Mouse (Mus musculus) lung, postnatal 0 days (tissue): ENCODE data around the gene Aebp1. TPM values are rescaled to one million over a fixed set of nuclear protein-coding genes. Genes with fewer than 3 reads are reported as not detected.

Experiments
- ATAC-seq: fragments of 200-750 bp; cut with Nextera tagmentation; 2 replicates; pipeline ENCODE4 v1.8.0; 2017; ENCODE audit warnings: moderate library complexity
- DNase-seq: peaks from one replicate; pipeline ENCODE4 v3.0.0-alpha.2; 2016; ENCODE audit warnings: low spot score
- H3K27ac ChIP-seq: fragments of 300-500 bp; sonication (generic); 2 replicates; pipeline ENCODE4 v1.5.1; 2014; ENCODE audit warnings: antibody characterized with exemption, mild to moderate bottlenecking, low read length, mixed read lengths
- H3K27me3 ChIP-seq: fragments of 300-500 bp; sonication (generic); replicated peaks from 2 replicates; pipeline ENCODE4 v1.6.1; 2014; ENCODE audit warnings: low read length, mixed read lengths; ENCODE audit not compliant: insufficient read depth
- H3K36me3 ChIP-seq: fragments of 300-500 bp; sonication (generic); 2 replicates; pipeline ENCODE4 v1.6.1; 2014; ENCODE audit warnings: low read length, mixed read lengths; ENCODE audit not compliant: insufficient read depth
- H3K4me1 ChIP-seq: fragments of 300-500 bp; sonication (generic); 2 replicates; pipeline ENCODE4 v1.6.1; 2014; ENCODE audit warnings: antibody characterized with exemption, low read depth, low read length, mixed read lengths; ENCODE audit not compliant: insufficient read depth
- H3K4me2 ChIP-seq: fragments of 300-500 bp; sonication (generic); replicated peaks from 2 replicates; pipeline ENCODE4 v1.6.1; 2014; ENCODE audit warnings: low read depth, mild to moderate bottlenecking, low read length, moderate library complexity, mixed read lengths
- H3K4me3 ChIP-seq: fragments of 300-500 bp; sonication (generic); 2 replicates; pipeline ENCODE4 v1.5.1; 2014; ENCODE audit warnings: low read depth, low read length
- H3K9ac ChIP-seq: fragments of 300-500 bp; sonication (generic); replicated peaks from 2 replicates; pipeline ENCODE4 v1.6.1; 2014; ENCODE audit warnings: low read depth, mild to moderate bottlenecking
- H3K9me3 ChIP-seq: fragments of 300-500 bp; sonication (generic); 2 replicates; pipeline ENCODE4 v1.6.1; 2016; ENCODE audit warnings: low read length, mixed read lengths
- CTCF ChIP-seq: IDR thresholded peaks from 2 replicates; pipeline ENCODE4 v1.5.1; 2016; ENCODE audit warnings: antibody characterized with exemption, mild to moderate bottlenecking
- EP300 ChIP-seq: IDR thresholded peaks from 2 replicates; pipeline ENCODE4 v1.6.1; 2016; ENCODE audit warnings: antibody characterized with exemption, mild to moderate bottlenecking, control low read depth
- WGBS: fragments of 180-500 bp; shearing (Covaris S2); extraction: QIAGEN DNeasy Blood & Tissue Kit; methylation state at CpG from one replicate; pipeline ENCODE4 v1.1.7; 2014; 5-methylcytosine and 5-hydroxymethylcytosine counted together
- polyA plus RNA-seq: library from polyadenylated mRNA; unstranded; fragments of >200 nt; fragmentation: Nextera tagmentation; extraction: Ambion mirVana; gene quantifications from 2 replicates; pipeline ENCODE4 v1.2.1, GENCODE M21; 2015

Aebp1 gene
- polyA plus RNA-seq, 1 experiment from 2014 or later = 22.3 TPM

- TF ChIP-seq EP300 (no peak), CTCF (no peak)
- H3K36me3 ChIP-seq = no peaks in the 10 kb centered on the region
- no peak overlapping the region for H3K4me2 ChIP-seq
- H3K4me3 ChIP-seq = no peak overlapping the region
- H3K9ac ChIP-seq = no peak overlapping the region
- no peaks in the 10 kb centered on the region for H3K9me3 ChIP-seq
- H3K27me3 ChIP-seq = no peaks in the 10 kb centered on the region
- 50% methylated on average over 4 of the region's 4 CpGs for WGBS
- DNase-seq (no peak), ATAC-seq (no peak)
- H3K27ac ChIP-seq = no peak overlapping the region
- no peaks in the 10 kb centered on the region for H3K4me1 ChIP-seq
Observed at GRCm38 (mm10) chr11:5851021-5851736, 10.6 kb upstream of the Aebp1 start.

DNA sequence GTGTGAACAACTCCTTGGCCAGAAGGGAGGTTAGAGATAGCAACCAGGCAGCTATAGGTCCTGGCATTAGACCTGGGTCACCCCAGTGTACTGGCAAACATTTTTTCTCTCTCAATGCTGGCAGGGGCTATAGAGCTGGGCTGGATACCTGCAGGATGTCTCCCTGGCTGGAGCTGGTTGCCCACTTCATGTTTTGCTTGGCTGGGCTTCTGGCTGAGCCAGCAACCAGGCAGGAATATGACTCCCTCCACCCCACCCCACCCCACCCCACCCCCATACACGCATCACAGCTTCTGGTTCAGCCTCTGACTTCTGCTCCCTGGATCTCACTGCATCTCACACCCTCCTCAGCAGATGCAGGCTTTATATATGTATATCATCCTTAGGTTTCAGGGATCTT lies 9.4 kb upstream of the Aebp1 start:
- no peak for TF ChIP-seq CTCF
- TF ChIP-seq EP300 = no peak
- 27% methylated on average over 1 of the region's 1 CpGs for WGBS
- H3K9ac ChIP-seq = no peak overlapping the region
- no peak overlapping the region for H3K4me2 ChIP-seq
- H3K36me3 ChIP-seq = no peaks in the 10 kb centered on the region
- DNase-seq (no peak), ATAC-seq (no peak)
- H3K9me3 ChIP-seq = no peaks in the 10 kb centered on the region
- no peaks in the 10 kb centered on the region for H3K27me3 ChIP-seq
- no peak overlapping the region for H3K4me3 ChIP-seq
- H3K27ac ChIP-seq = no peak overlapping the region
- no peaks in the 10 kb centered on the region for H3K4me1 ChIP-seq

DNA sequence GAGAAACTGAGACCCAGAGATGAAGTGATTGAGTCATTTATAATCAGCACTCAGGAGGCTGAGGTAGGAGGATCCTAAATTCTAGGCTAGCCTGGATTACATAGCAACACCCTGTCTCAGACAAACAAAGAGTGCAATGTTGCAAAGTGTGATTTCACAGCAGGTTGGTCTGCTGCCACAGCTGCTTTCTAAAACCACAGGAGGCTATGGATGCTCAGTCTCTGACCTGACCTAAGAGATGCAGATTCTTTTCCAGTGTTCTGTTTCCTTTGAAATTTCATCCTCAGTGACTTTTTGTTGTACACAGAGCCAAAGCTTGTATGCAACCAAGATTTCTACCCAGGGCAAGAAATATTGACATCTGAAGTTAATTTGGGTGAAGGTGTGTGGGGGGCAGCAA lies 6.3 kb upstream of the Aebp1 start:
- H3K27me3 ChIP-seq = no peaks in the 10 kb centered on the region
- no peaks in the 10 kb centered on the region for H3K9me3 ChIP-seq
- H3K4me2 ChIP-seq = no peak overlapping the region
- no peak for ATAC-seq
- no peak for DNase-seq
- no peak overlapping the region for H3K9ac ChIP-seq
- H3K36me3 ChIP-seq = no peaks in the 10 kb centered on the region
- TF ChIP-seq EP300 (no peak), CTCF (no peak)
- H3K27ac ChIP-seq = no peak overlapping the region
- no peak overlapping the region for H3K4me3 ChIP-seq
- no peaks in the 10 kb centered on the region for H3K4me1 ChIP-seq

DNA sequence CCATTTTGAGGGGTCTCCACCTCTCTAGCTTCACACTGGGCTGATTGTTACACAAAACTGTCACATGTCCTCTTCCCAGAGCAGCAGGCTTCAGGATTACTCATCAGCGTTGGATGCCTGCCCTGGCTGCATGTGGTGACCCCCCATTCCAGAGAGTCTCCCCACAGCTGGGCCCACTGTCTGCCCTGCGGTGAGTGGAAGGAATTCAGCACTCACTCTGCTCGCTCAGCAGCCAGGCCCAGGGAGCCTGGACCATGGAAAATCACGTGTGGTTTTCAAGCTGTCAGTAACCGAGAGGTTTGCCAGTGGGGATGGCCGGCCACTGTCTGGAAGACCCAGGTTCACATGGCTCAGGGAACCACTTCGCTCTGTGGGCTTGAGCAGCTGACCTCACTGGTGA lies 5.8 kb upstream of the Aebp1 start:
- no peak overlapping the region for H3K4me2 ChIP-seq
- DNase-seq (peak; percentile 63), ATAC-seq (peak; percentile 78)
- H3K9me3 ChIP-seq = no peaks in the 10 kb centered on the region
- H3K27me3 ChIP-seq = no peaks in the 10 kb centered on the region
- H3K36me3 ChIP-seq = no peaks in the 10 kb centered on the region
- WGBS = 41% methylated on average over 7 of the region's 7 CpGs
- no peak overlapping the region for H3K9ac ChIP-seq
- no peak overlapping the region for H3K4me3 ChIP-seq
- no peak overlapping the region for H3K27ac ChIP-seq
- no peaks in the 10 kb centered on the region for H3K4me1 ChIP-seq
- TF ChIP-seq CTCF (no peak), EP300 (no peak)

DNA sequence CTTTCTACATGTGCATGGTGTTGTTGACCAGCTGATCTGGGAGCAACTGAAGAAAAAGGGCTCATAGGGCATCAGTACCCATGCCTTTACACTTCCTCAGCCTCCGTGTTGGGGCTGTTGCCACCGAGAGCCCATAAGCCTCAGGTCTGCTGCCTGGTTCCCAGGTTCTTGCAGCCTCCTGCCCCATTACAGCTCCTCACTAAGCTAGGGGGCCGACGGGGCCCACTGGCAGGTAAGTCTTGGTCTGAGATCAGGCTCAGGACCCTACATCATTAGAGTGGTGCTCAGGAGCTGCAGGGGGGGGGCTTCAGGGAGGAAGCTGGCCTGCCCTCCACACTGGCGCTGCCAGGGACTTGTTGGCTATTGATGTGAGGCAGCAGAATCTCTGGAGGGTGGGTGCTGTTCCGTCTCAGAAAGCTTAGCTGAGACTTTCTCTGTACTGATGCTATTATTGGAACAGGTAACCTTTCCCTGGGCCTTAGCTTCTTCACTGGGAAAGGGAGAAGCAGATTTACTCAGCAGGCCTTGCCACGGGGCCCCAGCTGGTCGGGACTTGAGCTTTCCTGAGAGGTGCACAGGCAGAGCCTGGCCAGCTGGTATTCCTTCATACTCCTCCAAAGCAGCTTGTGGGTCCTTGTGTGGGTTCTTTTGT lies 5.1 kb upstream of the Aebp1 start:
- no peak for ATAC-seq
- H3K9ac ChIP-seq = no peak overlapping the region
- H3K27ac ChIP-seq = no peak overlapping the region

GRCm38 (mm10) chr11:5858723-5859122 lies 3.0 kb upstream of the Aebp1 start:
- H3K4me3 ChIP-seq = no peak overlapping the region
- H3K4me1 ChIP-seq = 0 out of 2 replicates have a peak, but pooled peaks cover 6% of the 10 kb centered on the region
- H3K9ac ChIP-seq = no peak overlapping the region
- no peak overlapping the region for H3K4me2 ChIP-seq
- TF ChIP-seq CTCF = peak; percentile 46
- no peak for TF ChIP-seq EP300
- no peak for ATAC-seq
- no peaks in the 10 kb centered on the region for H3K9me3 ChIP-seq
- no peaks in the 10 kb centered on the region for H3K36me3 ChIP-seq
- WGBS = 78% methylated on average over 1 of the region's 1 CpGs
- no peak for DNase-seq
- no peak overlapping the region for H3K27ac ChIP-seq
- H3K27me3 ChIP-seq = no peaks in the 10 kb centered on the region

More for the DNA sequence above, 5.1 kb upstream of the Aebp1 start:
- no peaks in the 10 kb centered on the region for H3K27me3 ChIP-seq
- 0 out of 2 replicates have a peak, but pooled peaks cover 2% of the 10 kb centered on the region for H3K4me1 ChIP-seq
- no peak overlapping the region for H3K4me2 ChIP-seq
- no peaks in the 10 kb centered on the region for H3K36me3 ChIP-seq
- no peak for DNase-seq
- no peak overlapping the region for H3K4me3 ChIP-seq
- no peaks in the 10 kb centered on the region for H3K9me3 ChIP-seq
- 75% methylated on average over 8 of the region's 8 CpGs for whole genome bisulfite sequencing
- TF ChIP-seq EP300 = no peak
- TF ChIP-seq CTCF = no peak
